Mouse (Mus musculus) neural tube, embryonic 10.5 days (tissue): ENCODE measurements around the gene Mcat.

Experiments used
- DNase-seq: peaks from one replicate; pipeline ENCODE4 v3.0.0-alpha.2; 2017; ENCODE audit warnings: low spot score; ENCODE audit errors: extremely low spot score

Gene Mcat

DNA sequence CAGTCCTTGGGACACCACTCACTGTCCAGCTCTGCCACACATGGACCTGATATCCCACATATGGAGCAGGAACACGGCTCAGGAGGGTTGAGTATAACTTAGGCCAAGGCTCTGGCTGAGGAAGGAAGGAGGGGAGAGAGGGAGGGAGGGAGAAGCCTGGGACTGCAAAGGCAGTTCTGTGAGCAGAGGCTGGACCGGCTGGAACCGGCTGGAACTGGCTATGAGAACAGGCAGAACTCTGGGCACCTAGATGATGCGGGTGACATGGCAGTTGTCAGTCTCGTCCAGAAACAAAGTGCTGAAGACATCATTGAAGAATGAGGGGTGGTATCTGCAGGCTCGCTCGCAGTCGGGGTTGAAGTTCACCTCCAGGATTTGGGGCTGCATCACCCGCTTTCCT is 13.1 kb upstream of the Mcat start:
- no peak for DNase-seq

DNA sequence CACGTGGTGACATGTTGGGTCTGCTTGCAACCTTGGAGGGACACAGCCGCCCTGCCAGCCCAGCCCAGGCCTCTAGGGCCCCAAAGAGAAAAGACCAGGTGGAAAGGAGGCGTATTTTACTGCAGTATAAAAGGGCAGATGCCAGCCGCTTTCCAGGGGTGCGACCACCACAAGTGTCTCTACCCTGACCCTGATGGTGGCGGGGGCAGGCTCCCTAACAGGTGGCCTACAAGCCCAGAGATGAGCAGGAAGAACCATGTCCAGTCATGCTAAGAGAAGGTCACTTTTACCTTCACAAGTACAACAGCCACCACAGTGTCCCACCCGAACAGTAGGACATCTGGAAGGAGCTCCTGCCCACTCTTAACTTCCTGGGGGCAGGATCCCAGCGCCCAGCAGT is 12.0 kb upstream of the Mcat start:
- no peak for DNase-seq

GRCm38 (mm10) chr15:83574731-83575351 is 11.3 kb upstream of the Mcat start:
- DNase-seq = no peak

DNA sequence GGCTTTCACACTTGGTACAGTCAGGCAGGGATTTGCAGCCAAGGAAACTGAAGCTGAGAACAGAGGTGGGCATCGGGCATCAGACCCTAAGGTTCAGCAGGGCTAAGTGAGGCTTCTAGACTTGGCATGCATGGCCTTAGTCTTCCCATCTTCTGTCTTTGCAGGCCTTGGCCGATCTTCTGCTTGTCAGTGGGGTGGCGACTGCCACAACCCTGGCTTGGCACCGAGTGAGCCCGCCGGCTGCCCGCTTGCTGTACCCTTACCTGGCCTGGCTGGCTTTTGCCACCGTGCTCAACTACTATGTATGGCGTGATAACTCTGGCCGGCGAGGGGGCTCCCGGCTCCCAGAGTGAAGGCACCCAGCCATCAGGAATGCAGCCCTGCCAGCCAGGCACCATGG is 10.0 kb upstream of the Mcat start:
- no peak for DNase-seq

GRCm38 (mm10) chr15:83572132-83572531 is 8.5 kb upstream of the Mcat start:
- no peak for DNase-seq

- DNase-seq = no peak
These were observed 8.0 kb upstream of the Mcat start for GRCm38 (mm10) chr15:83571636-83572035.

GRCm38 (mm10) chr15:83570641-83571040 is 7.1 kb upstream of the Mcat start:
- DNase-seq = no peak

DNA sequence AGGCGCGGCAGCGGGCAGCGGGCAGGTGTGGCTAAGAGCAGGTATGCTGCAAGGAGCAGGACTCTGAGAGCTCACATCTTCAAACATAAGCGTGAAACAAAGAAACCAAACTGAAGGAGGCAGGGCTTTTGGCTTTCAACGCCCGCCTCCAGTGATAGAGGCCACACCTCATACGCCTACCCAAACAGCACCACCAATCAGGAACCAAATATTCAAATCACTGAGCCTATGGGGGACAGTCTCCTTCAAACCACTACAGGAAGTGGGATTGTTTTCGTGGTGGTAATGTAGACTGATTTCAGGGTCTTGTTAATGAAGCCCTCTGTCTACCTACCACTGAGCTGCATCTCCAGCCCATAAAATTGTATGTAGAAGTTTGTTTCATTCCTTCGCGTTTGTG is 6.1 kb upstream of the Mcat start:
- DNase-seq = no peak

DNA sequence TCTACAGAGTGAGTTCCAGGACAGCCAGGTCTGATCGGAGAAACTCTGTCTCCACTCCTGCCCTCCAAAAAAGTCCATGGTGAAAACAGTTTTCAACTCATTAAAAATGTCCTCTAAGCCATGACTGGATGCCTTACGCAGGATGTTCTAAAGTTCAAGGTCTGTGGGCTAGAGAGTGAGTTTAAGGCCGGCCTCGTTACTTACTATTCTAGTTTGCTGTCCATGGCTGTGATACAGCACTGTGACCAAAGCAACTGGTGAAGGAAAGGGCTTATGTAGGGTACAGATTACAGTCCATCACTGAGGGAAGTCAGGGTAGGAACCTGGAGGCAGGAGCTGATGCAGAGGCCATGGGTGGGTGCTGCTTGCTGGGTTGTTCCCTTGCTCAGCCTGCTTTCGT is 5.0 kb upstream of the Mcat start:
- no peak for DNase-seq

GRCm38 (mm10) chr15:83567728-83568127 is 4.1 kb upstream of the Mcat start:
- no peak for DNase-seq

- DNase-seq = no peak
These were observed 2.4 kb upstream of the Mcat start for GRCm38 (mm10) chr15:83566006-83566405.

- DNase-seq = no peak
These were observed 1.8 kb upstream of the Mcat start for GRCm38 (mm10) chr15:83565434-83565833.

GRCm38 (mm10) chr15:83563857-83564651 is 467 bp upstream of the Mcat start:
- peak; percentile 67 for DNase-seq

DNA sequence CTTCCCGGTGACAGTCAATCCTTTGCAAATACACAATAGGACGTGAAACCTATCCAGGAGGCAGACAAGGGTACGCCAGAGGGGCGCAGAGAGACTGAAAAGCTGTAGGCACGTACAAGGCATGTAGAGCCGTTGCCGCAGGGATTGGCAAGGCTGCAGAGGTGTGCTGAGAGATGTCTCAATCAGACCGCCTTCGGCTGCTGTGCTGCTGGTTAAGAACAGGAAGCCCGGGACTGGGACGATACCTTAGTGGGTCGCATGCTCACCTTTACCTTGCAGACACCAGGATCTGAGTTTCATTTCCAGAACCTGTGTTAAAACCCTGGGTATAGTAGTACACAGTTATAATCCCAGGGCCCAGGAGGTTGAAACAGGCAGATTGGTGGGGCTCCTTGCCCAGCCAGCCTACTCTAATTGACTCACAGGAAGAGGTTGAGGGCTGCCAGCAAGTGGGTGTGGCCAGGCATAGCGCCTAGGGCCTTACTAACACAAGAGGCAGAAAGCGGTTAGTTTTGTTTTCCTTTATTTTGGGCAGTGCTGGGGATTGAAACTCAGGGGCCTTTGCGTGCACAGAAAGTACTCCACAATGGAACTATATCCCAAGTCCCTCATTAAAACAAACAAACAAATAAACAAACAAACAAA is 839 bp downstream of the Mcat start:
- peak; percentile 19 for DNase-seq

- DNase-seq = no peak
These were observed 2.6 kb downstream of the Mcat start for GRCm38 (mm10) chr15:83560941-83561477.

DNA sequence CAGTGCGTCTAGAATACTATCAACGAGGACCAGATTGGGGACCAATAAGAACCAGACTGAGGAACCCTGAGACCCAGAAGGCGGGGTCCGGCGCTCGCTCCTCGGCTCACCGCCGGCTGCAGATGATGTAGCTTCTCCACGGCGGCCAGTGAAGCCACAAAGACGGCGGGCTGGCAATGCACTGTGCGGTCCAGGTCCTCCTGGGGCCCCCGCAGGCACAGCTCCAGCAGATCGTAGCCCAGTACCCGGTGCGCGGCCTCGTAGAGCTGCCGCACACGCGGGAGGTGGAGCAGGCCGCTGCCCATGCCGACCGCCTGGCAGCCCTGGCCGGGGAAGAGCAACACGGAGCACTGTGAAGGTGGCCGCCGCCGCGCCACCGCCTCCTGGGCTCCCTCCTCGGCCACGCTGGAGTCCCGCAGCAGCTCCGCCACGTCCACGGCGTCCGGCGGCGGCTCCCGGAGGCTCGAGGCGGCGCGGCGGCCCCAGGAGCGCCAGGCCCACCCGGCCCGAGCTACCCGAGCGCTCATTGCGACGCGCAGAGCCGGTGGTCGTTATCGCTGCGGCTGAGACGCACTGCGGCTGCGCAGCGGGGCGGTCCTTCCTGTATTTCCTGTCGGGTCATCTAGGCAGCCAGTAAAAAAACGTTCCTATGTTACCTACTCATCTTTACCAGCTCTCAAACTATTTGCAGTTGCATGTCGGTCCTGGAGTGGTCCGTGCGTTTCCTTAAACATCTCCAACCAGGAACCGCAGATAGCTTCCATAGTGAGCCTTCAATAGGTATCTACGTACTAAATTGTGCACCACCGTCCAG is 8.2 kb downstream of the Mcat start:
- DNase-seq = peak; percentile 88

GRCm38 (mm10) chr15:83553831-83554230 is 9.8 kb downstream of the Mcat start:
- no peak for DNase-seq

DNA sequence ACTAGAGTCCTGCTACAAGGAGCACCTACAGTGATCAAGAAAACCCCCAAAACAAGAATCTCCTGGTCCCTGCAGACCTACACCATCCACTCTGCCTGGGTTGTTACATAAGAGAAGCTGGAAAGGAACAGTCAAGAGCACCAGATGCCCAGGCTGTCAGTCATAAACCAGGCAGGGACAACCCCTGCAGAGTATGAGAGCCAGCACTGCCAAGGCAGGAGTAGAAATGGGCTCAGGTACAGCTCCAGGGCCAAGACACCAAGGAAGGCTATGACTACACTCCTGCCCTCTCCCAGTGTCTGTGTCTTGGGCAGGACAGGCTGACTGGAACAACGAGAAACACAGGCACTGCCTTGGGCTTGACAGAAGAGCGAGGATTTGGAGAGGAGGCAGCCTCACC is 13.4 kb downstream of the Mcat start:
- no peak for DNase-seq

- DNase-seq = no peak
These were observed 16.4 kb downstream of the Mcat start for GRCm38 (mm10) chr15:83547144-83547543.

DNA sequence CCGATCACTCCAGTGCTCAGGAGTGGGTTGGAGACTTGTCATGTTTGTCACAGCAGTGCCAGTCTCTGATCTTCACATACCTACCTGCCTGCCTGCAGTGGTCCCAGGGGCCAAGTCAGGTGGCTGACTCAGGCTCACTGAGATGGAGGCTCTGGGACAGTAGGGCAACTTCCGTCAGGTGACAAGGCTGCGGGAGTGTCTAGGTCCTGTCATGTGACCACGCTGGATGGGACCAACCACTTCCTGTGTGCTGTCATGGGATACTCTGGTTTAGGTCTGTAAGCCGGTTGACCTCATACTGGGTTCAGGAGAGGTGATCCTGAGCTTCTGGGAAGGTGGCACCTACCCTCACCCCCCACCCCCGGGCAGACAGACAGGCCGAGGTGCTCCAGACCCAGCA is 17.6 kb downstream of the Mcat start:
- no peak for DNase-seq

GRCm38 (mm10) chr15:83541647-83542287 is 21.8 kb downstream of the Mcat start:
- no peak for DNase-seq
